Mouse (Mus musculus): ENCODE data around the gene Clint1. TPM values are rescaled to one million over a fixed set of nuclear protein-coding genes. Genes with fewer than 3 reads are reported as not detected.
"Not testable (repeated sequence)": the region's sequence is repeated elsewhere in the genome, so short reads cannot be mapped to it uniquely, and the experiment has no call there.

The Clint1 gene
- polyA plus RNA-seq, 1 experiment from 2014 or later = 102 TPM

GRCm38 (mm10) chr11:45864409-45864808 lies 12.6 kb downstream of the Clint1 start:
- Histone ChIP-seq H3K4me3 (ENCODE audit: low read depth, low read length) (no peak overlapping the region), H3K27ac (ENCODE audit: low read depth, low read length) (no peak overlapping the region), H3K9me3 (ENCODE audit: control insufficient read depth, low read length) (no peaks in the 10 kb centered on the region), H3K4me1 (replicated peaks; ENCODE audit: control insufficient read depth, insufficient read depth, low read length) (peaks cover 25% of the 10 kb centered on the region), H3K4me2 (no peak overlapping the region), H3K27me3 (replicated peaks; ENCODE audit: control insufficient read depth, insufficient read depth, low read length) (no peaks in the 10 kb centered on the region), H3K36me3 (ENCODE audit: control insufficient read depth, insufficient read depth, low read length) (peaks cover 7% of the 10 kb centered on the region; the same call in 1 of the 2 replicates), H3K9ac (ENCODE audit: low read depth, low read length) (no peak overlapping the region)
- no peak for DNase-seq (ENCODE audit: low spot score)
- ATAC-seq (replicated peaks; ENCODE audit: low FRiP score) = no peak
- 79% methylated on average over 3 of the region's 3 CpGs for WGBS

DNA sequence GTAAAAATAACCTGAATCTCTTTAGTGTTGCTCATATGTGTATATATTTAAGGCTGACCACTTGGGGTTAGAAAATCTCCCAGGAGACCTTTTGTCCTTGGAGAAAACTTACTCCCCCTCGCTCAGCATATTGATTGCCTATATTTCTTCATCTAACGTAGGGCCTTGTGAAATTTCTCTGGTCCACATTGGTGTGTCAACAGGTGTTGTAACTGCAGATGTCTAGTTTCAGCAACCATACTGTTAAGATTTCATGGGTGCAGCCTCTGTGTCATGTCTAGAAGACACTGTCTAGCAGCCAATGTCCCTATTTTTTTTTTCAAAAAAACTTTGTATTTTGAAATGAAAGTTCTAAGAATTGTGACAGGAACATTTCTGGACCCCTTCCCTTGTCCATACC lies 14.0 kb downstream of the Clint1 start:
- Histone ChIP-seq H3K27me3 (replicated peaks; ENCODE audit: control insufficient read depth, insufficient read depth, low read length) (no peaks in the 10 kb centered on the region), H3K4me1 (replicated peaks; ENCODE audit: control insufficient read depth, insufficient read depth, low read length) (peaks cover 27% of the 10 kb centered on the region), H3K36me3 (ENCODE audit: control insufficient read depth, insufficient read depth, low read length) (peaks cover 12% of the 10 kb centered on the region; the same call in 1 of the 2 replicates), H3K4me2 (no peak overlapping the region), H3K27ac (ENCODE audit: low read depth, low read length) (no peak overlapping the region), H3K4me3 (ENCODE audit: low read depth, low read length) (no peak overlapping the region), H3K9me3 (ENCODE audit: control insufficient read depth, low read length) (no peaks in the 10 kb centered on the region), H3K9ac (ENCODE audit: low read depth, low read length) (no peak overlapping the region)
- ATAC-seq (replicated peaks; ENCODE audit: low FRiP score) = no peak
- 80% methylated on average over 2 of the region's 2 CpGs for WGBS
- DNase-seq (ENCODE audit: low spot score) = no peak

DNA sequence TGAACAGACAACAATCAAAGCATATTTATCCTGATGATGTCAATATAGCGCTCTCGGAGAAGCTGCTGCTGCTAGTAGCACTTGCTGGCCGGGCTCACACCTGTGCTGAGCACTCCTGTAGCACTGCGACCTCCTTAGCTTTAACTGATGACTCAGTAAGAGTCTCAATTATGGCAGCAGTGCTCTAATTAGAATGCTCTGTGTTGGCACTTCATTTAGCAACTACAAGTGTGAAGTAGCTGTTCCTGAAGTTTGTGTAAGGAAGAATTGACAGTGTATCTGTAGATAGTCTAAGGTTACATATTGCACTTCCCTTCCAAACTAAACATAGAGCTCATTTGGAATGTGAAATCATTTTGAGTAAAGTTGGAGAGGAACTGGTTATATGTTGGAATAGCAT lies 14.7 kb downstream of the Clint1 start:
- no peak overlapping the region for H3K9ac ChIP-seq (ENCODE audit: low read depth, low read length)
- H3K27ac ChIP-seq (ENCODE audit: low read depth, low read length) = no peak overlapping the region
- DNase-seq (ENCODE audit: low spot score) = no peak
- no peaks in the 10 kb centered on the region for H3K27me3 ChIP-seq (replicated peaks; ENCODE audit: control insufficient read depth, insufficient read depth, low read length)
- WGBS = 82% methylated on average over 4 of the region's 4 CpGs
- no peak overlapping the region for H3K4me3 ChIP-seq (ENCODE audit: low read depth, low read length)
- peaks cover 12% of the 10 kb centered on the region; the same call in 1 of the 2 replicates for H3K36me3 ChIP-seq (ENCODE audit: control insufficient read depth, insufficient read depth, low read length)
- no peak for ATAC-seq (replicated peaks; ENCODE audit: low FRiP score)
- H3K4me1 ChIP-seq (replicated peaks; ENCODE audit: control insufficient read depth, insufficient read depth, low read length) = peaks cover 20% of the 10 kb centered on the region
- no peak overlapping the region for H3K4me2 ChIP-seq
- no peaks in the 10 kb centered on the region for H3K9me3 ChIP-seq (ENCODE audit: control insufficient read depth, low read length)

GRCm38 (mm10) chr11:45873666-45874065 lies 21.8 kb downstream of the Clint1 start:
- no peak for ATAC-seq (replicated peaks; ENCODE audit: low FRiP score)
- H3K27ac ChIP-seq (ENCODE audit: low read depth, low read length) = no peak overlapping the region
- peaks cover 10% of the 10 kb centered on the region; the same call in 1 of the 2 replicates for H3K36me3 ChIP-seq (ENCODE audit: control insufficient read depth, insufficient read depth, low read length)
- peaks cover 6% of the 10 kb centered on the region for H3K4me1 ChIP-seq (replicated peaks; ENCODE audit: control insufficient read depth, insufficient read depth, low read length)
- no peak overlapping the region for H3K9ac ChIP-seq (ENCODE audit: low read depth, low read length)
- H3K4me3 ChIP-seq (ENCODE audit: low read depth, low read length) = no peak overlapping the region
- DNase-seq (ENCODE audit: low spot score) = no peak
- H3K4me2 ChIP-seq = no peak overlapping the region
- no peaks in the 10 kb centered on the region for H3K9me3 ChIP-seq (ENCODE audit: control insufficient read depth, low read length)
- H3K27me3 ChIP-seq (replicated peaks; ENCODE audit: control insufficient read depth, insufficient read depth, low read length) = no peaks in the 10 kb centered on the region
- WGBS = 74% methylated on average over 1 of the region's 1 CpGs

DNA sequence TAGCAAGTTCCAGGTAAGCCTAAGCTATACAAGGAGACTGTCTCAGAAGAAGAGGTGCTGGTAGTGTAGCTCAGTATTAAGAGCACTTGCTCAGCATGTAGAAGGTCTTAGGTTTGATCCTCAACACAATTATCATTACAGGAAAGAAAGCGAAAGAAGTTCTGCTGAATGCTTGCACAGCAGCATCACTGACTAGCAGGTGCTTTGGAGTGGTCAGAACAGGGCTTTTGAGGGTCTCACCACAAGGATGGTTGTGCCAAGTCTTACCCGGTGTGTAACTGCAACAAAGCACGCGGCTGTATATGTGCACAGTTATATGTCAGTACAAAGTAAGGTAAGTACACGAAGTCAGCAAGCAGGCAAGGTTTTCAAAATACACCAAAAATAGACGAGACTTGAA lies 22.4 kb downstream of the Clint1 start:
- H3K36me3 ChIP-seq (ENCODE audit: control insufficient read depth, insufficient read depth, low read length) = peaks cover 10% of the 10 kb centered on the region; the same call in 1 of the 2 replicates
- no peaks in the 10 kb centered on the region for H3K9me3 ChIP-seq (ENCODE audit: control insufficient read depth, low read length)
- ATAC-seq (replicated peaks; ENCODE audit: low FRiP score) = no peak
- DNase-seq (ENCODE audit: low spot score) = no peak
- H3K4me3 ChIP-seq (ENCODE audit: low read depth, low read length) = no peak overlapping the region
- 96% methylated on average over 6 of the region's 6 CpGs for WGBS
- H3K27me3 ChIP-seq (replicated peaks; ENCODE audit: control insufficient read depth, insufficient read depth, low read length) = no peaks in the 10 kb centered on the region
- no peak overlapping the region for H3K9ac ChIP-seq (ENCODE audit: low read depth, low read length)
- no peak overlapping the region for H3K4me2 ChIP-seq
- H3K4me1 ChIP-seq (replicated peaks; ENCODE audit: control insufficient read depth, insufficient read depth, low read length) = peaks cover 6% of the 10 kb centered on the region
- H3K27ac ChIP-seq (ENCODE audit: low read depth, low read length) = no peak overlapping the region

GRCm38 (mm10) chr11:45875351-45875935 lies 23.6 kb downstream of the Clint1 start:
- Histone ChIP-seq H3K27ac (ENCODE audit: low read depth, low read length) (no peak overlapping the region), H3K4me2 (no peak overlapping the region), H3K4me3 (ENCODE audit: low read depth, low read length) (no peak overlapping the region), H3K4me1 (replicated peaks; ENCODE audit: control insufficient read depth, insufficient read depth, low read length) (peaks cover 6% of the 10 kb centered on the region), H3K9ac (ENCODE audit: low read depth, low read length) (no peak overlapping the region), H3K9me3 (ENCODE audit: control insufficient read depth, low read length) (no peaks in the 10 kb centered on the region), H3K36me3 (ENCODE audit: control insufficient read depth, insufficient read depth, low read length) (0 out of 2 replicates have a peak, but pooled peaks cover 4% of the 10 kb centered on the region), H3K27me3 (replicated peaks; ENCODE audit: control insufficient read depth, insufficient read depth, low read length) (no peaks in the 10 kb centered on the region)
- ATAC-seq (replicated peaks; ENCODE audit: low FRiP score) = no peak
- 92% methylated on average over 7 of the region's 7 CpGs for WGBS
- no peak for DNase-seq (ENCODE audit: low spot score)

DNA sequence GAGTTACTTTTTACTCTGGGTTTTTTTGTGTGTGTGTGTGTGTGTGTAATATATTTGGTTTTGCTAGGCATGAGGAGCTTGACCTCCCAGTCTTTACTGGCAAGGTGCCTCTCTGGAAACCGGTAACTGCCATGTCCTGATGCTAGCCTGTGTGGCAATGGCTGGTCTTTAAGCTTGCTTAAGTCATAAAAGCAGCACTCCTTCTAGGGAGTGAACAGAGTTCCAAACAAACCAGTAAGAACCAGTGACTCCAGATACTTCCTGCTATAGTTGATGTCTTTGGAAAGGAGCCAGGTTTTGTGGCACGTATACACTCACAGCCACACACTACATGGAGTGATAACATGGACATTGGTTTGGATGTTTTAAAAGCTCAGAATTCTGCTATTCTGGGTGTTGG lies 24.2 kb downstream of the Clint1 start:
- no peak for ATAC-seq (replicated peaks; ENCODE audit: low FRiP score)
- no peaks in the 10 kb centered on the region for H3K27me3 ChIP-seq (replicated peaks; ENCODE audit: control insufficient read depth, insufficient read depth, low read length)
- 0 out of 2 replicates have a peak, but pooled peaks cover 4% of the 10 kb centered on the region for H3K36me3 ChIP-seq (ENCODE audit: control insufficient read depth, insufficient read depth, low read length)
- no peak overlapping the region for H3K9ac ChIP-seq (ENCODE audit: low read depth, low read length)
- H3K4me1 ChIP-seq (replicated peaks; ENCODE audit: control insufficient read depth, insufficient read depth, low read length) = peaks cover 10% of the 10 kb centered on the region
- H3K4me3 ChIP-seq (ENCODE audit: low read depth, low read length) = no peak overlapping the region
- no peaks in the 10 kb centered on the region for H3K9me3 ChIP-seq (ENCODE audit: control insufficient read depth, low read length)
- no peak overlapping the region for H3K4me2 ChIP-seq
- 91% methylated on average over 2 of the region's 2 CpGs for WGBS
- no peak overlapping the region for H3K27ac ChIP-seq (ENCODE audit: low read depth, low read length)
- DNase-seq (ENCODE audit: low spot score) = no peak

DNA sequence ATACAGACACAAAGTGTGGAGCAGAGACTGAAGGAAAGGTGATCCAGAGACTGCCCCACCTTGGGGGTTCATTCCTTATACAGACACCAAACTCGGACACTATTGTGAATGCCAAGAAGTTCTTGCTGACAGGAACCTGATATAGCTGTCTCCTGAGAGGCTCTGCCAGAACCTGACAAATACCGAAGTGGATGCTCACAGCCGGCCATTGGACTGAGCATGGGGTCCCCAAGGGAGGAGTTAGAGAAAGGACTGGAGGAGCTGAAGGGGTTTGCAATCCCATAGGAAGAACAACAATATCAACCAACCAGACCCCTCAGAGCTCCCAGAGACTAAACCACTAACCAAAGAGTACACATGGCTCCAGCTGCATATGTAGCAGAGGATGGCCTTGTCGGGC lies 27.5 kb downstream of the Clint1 start:
- H3K9ac ChIP-seq (ENCODE audit: low read depth, low read length); ATAC-seq (replicated peaks; ENCODE audit: low FRiP score); H3K36me3 ChIP-seq (ENCODE audit: control insufficient read depth, insufficient read depth, low read length); H3K27ac ChIP-seq (ENCODE audit: low read depth, low read length); H3K4me1 ChIP-seq (replicated peaks; ENCODE audit: control insufficient read depth, insufficient read depth, low read length); H3K27me3 ChIP-seq (replicated peaks; ENCODE audit: control insufficient read depth, insufficient read depth, low read length); DNase-seq (ENCODE audit: low spot score); H3K4me3 ChIP-seq (ENCODE audit: low read depth, low read length); H3K9me3 ChIP-seq (ENCODE audit: control insufficient read depth, low read length); H3K4me2 ChIP-seq: not testable (repeated sequence)
- WGBS = 79% methylated on average over 4 of the region's 4 CpGs

DNA sequence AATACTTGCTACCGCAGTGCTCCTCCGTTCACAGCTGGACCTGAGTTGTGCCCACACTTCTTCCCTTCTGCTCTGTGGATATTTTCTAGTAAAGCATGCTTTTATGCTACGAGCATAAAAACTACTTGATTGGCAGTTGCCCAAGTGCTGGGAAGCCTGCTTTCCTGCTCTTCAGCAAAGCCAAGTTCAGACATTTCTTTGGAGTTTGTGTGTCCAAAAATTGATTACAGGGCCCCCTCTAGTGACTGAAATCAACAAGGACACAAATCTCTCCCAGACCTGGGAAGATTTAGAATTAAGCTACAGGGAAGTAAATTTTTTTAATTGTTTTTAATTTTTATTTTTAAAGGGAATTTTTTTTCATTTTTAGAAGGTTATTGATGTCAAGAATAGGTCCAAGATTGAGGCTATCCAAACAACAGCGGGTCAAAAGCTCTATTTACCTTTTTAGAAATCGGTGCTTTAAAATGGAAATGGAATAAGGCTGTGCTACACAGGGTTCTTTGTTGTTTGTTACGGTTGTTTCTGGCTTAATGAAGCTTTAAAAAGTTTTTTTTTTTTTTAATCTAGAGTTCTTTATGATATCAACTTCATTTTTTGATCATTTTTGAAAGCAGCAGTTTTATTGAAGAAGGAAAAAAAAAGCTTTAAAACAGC lies 29.3 kb downstream of the Clint1 start:
- DNase-seq (ENCODE audit: low spot score) = no peak
- no peak overlapping the region for H3K9ac ChIP-seq (ENCODE audit: low read depth, low read length)
- H3K36me3 ChIP-seq (ENCODE audit: control insufficient read depth, insufficient read depth, low read length) = peaks cover 13% of the 10 kb centered on the region
- H3K27me3 ChIP-seq (replicated peaks; ENCODE audit: control insufficient read depth, insufficient read depth, low read length) = no peaks in the 10 kb centered on the region
- H3K4me3 ChIP-seq (ENCODE audit: low read depth, low read length) = no peak overlapping the region
- H3K9me3 ChIP-seq (ENCODE audit: control insufficient read depth, low read length) = no peaks in the 10 kb centered on the region
- H3K27ac ChIP-seq (ENCODE audit: low read depth, low read length) = no peak overlapping the region
- no peak for ATAC-seq (replicated peaks; ENCODE audit: low FRiP score)
- peaks cover 10% of the 10 kb centered on the region for H3K4me1 ChIP-seq (replicated peaks; ENCODE audit: control insufficient read depth, insufficient read depth, low read length)
- H3K4me2 ChIP-seq = no peak overlapping the region
- 81% methylated on average over 6 of the region's 6 CpGs for WGBS

Data from liver, embryonic 11.5 days (tissue).